Mouse (Mus musculus) heart, embryonic 10.5 days (tissue): ENCODE measurements around the gene Cpm. TPM values are rescaled to one million over a fixed set of nuclear protein-coding genes. Genes with fewer than 3 reads are reported as not detected.
A peak's percentile ranks its signal among the peaks of the same experiment; 100 is the strongest.
"Not testable (repeated sequence)": the region's sequence is repeated elsewhere in the genome, so short reads cannot be mapped to it uniquely, and the experiment has no call there.

ENCODE experiments used
- DNase-seq: peaks from one replicate; pipeline ENCODE4 v3.0.0-alpha.2; 2017; ENCODE audit warnings: low spot score
- H3K27ac ChIP-seq: fragments of 300-500 bp; sonication (generic); 2 replicates; pipeline ENCODE4 v1.5.1; 2016; ENCODE audit warnings: mild to moderate bottlenecking
- H3K27me3 ChIP-seq: fragments of 300-500 bp; sonication (generic); 2 replicates; pipeline ENCODE4 v1.6.1; 2016; ENCODE audit warnings: mild to moderate bottlenecking; ENCODE audit not compliant: poor library complexity, insufficient read depth, severe bottlenecking
- H3K36me3 ChIP-seq: fragments of 300-500 bp; sonication (generic); 2 replicates; pipeline ENCODE4 v1.6.1; 2016; ENCODE audit warnings: mild to moderate bottlenecking, moderate library complexity
- H3K4me1 ChIP-seq: fragments of 300-500 bp; sonication (generic); 2 replicates; pipeline ENCODE4 v1.6.1; 2016; ENCODE audit warnings: mild to moderate bottlenecking
- H3K4me3 ChIP-seq: fragments of 300-500 bp; sonication (generic); 2 replicates; pipeline ENCODE4 v1.5.1; 2016; ENCODE audit warnings: mild to moderate bottlenecking, moderate library complexity
- H3K9me3 ChIP-seq: fragments of 300-500 bp; sonication (generic); 2 replicates; pipeline ENCODE4 v1.6.1; 2016; ENCODE audit warnings: mild to moderate bottlenecking, moderate library complexity
- WGBS: fragments of 180-500 bp; shearing (Covaris S2); methylation state at CpG from one replicate; pipeline ENCODE4 v1.1.7; 2016; 5-methylcytosine and 5-hydroxymethylcytosine counted together
- polyA plus RNA-seq: library from polyadenylated mRNA; unstranded; fragments of >200 nt; fragmentation: Nextera tagmentation; extraction: Ambion mirVana; gene quantifications from 2 replicates; pipeline ENCODE4 v1.2.1, GENCODE M21; 2016

Gene Cpm
- polyA plus RNA-seq, 1 experiment from 2014 or later, result 28.3 TPM

GRCm38 (mm10) chr10:117696827-117697560, 67.7 kb downstream of the Cpm start:
- Histone ChIP-seq H3K27ac (no peak overlapping the region), H3K27me3 (no peaks in the 10 kb centered on the region), H3K4me3 (no peak overlapping the region), H3K9me3 (no peaks in the 10 kb centered on the region), H3K36me3 (peaks cover 96% of the 10 kb centered on the region), H3K4me1 (no peaks in the 10 kb centered on the region)
- DNase-seq, result no peak
- WGBS, result 91% methylated on average over 6 of the region's 6 CpGs

GRCm38 (mm10) chr10:117697561-117698115, 68.3 kb downstream of the Cpm start:
- 91% methylated on average over 3 of the region's 3 CpGs for WGBS
- Histone ChIP-seq H3K27ac (no peak overlapping the region), H3K27me3 (no peaks in the 10 kb centered on the region), H3K9me3 (no peaks in the 10 kb centered on the region), H3K4me3 (no peak overlapping the region), H3K4me1 (no peaks in the 10 kb centered on the region), H3K36me3 (peaks cover 96% of the 10 kb centered on the region)
- no peak for DNase-seq

GRCm38 (mm10) chr10:117698313-117699138, 69.2 kb downstream of the Cpm start:
- 94% methylated on average over 10 of the region's 10 CpGs for WGBS

GRCm38 (mm10) chr10:117699914-117700313, 70.6 kb downstream of the Cpm start:
- 93% methylated on average over 4 of the region's 4 CpGs for WGBS
- DNase-seq, result no peak
- H3K36me3 ChIP-seq, result peaks cover 99% of the 10 kb centered on the region

More at GRCm38 (mm10) chr10:117698313-117699138, 69.2 kb downstream of the Cpm start:
- no peak for DNase-seq
- Histone ChIP-seq H3K9me3 (no peaks in the 10 kb centered on the region), H3K4me1 (no peaks in the 10 kb centered on the region), H3K27me3 (no peaks in the 10 kb centered on the region), H3K27ac (no peak overlapping the region), H3K4me3 (no peak overlapping the region), H3K36me3 (peaks cover 99% of the 10 kb centered on the region)

GRCm38 (mm10) chr10:117700450-117700849, 71.2 kb downstream of the Cpm start:
- DNase-seq, result no peak
- Histone ChIP-seq H3K27ac (no peak overlapping the region), H3K4me1 (no peaks in the 10 kb centered on the region), H3K9me3 (no peaks in the 10 kb centered on the region), H3K27me3 (no peaks in the 10 kb centered on the region), H3K36me3 (peaks cover 99% of the 10 kb centered on the region), H3K4me3 (no peak overlapping the region)
- WGBS, result 79% methylated on average over 1 of the region's 1 CpGs

More at GRCm38 (mm10) chr10:117699914-117700313, 70.6 kb downstream of the Cpm start:
- no peaks in the 10 kb centered on the region for H3K4me1 ChIP-seq
- no peak overlapping the region for H3K27ac ChIP-seq
- H3K9me3 ChIP-seq, result no peaks in the 10 kb centered on the region
- no peaks in the 10 kb centered on the region for H3K27me3 ChIP-seq
- H3K4me3 ChIP-seq, result no peak overlapping the region

GRCm38 (mm10) chr10:117701034-117701829, 71.9 kb downstream of the Cpm start:
- DNase-seq, result peak; percentile 51
- H3K27ac ChIP-seq, result no peak overlapping the region
- WGBS, result 90% methylated on average over 6 of the region's 6 CpGs
- H3K4me1 ChIP-seq, result no peaks in the 10 kb centered on the region
- H3K9me3 ChIP-seq, result no peaks in the 10 kb centered on the region
- no peak overlapping the region for H3K4me3 ChIP-seq
- peaks cover 95% of the 10 kb centered on the region for H3K36me3 ChIP-seq
- no peaks in the 10 kb centered on the region for H3K27me3 ChIP-seq

- no peak for DNase-seq
- H3K36me3 ChIP-seq, result peaks cover 95% of the 10 kb centered on the region
- WGBS, result 91% methylated on average over 6 of the region's 6 CpGs
Observed at GRCm38 (mm10) chr10:117702024-117702833, 72.9 kb downstream of the Cpm start.

GRCm38 (mm10) chr10:117703506-117703905, 74.2 kb downstream of the Cpm start:
- no peak overlapping the region for H3K4me3 ChIP-seq
- peaks cover 4% of the 10 kb centered on the region; the same call in 1 of the 2 replicates for H3K4me1 ChIP-seq
- no peak overlapping the region for H3K27ac ChIP-seq
- no peak for DNase-seq
- WGBS, result 91% methylated on average over 3 of the region's 3 CpGs
- H3K9me3 ChIP-seq, result no peaks in the 10 kb centered on the region
- H3K36me3 ChIP-seq, result peaks cover 94% of the 10 kb centered on the region
- H3K27me3 ChIP-seq, result no peaks in the 10 kb centered on the region

More at GRCm38 (mm10) chr10:117702024-117702833, 72.9 kb downstream of the Cpm start:
- H3K27ac ChIP-seq, result no peak overlapping the region
- peaks cover 4% of the 10 kb centered on the region; the same call in 1 of the 2 replicates for H3K4me1 ChIP-seq
- no peaks in the 10 kb centered on the region for H3K27me3 ChIP-seq
- H3K9me3 ChIP-seq, result no peaks in the 10 kb centered on the region
- H3K4me3 ChIP-seq, result no peak overlapping the region

GRCm38 (mm10) chr10:117704314-117704963, 75.1 kb downstream of the Cpm start:
- not testable (repeated sequence) for H3K4me1 ChIP-seq, H3K27ac ChIP-seq, H3K4me3 ChIP-seq, H3K27me3 ChIP-seq, DNase-seq, H3K9me3 ChIP-seq
- 94% methylated on average over 6 of the region's 6 CpGs for WGBS
- H3K36me3 ChIP-seq, result peaks cover 91% of the 10 kb centered on the region

- Histone ChIP-seq H3K4me3 (no peak overlapping the region), H3K27me3 (no peaks in the 10 kb centered on the region), H3K9me3 (no peaks in the 10 kb centered on the region), H3K36me3 (peaks cover 86% of the 10 kb centered on the region), H3K27ac (no peak overlapping the region), H3K4me1 (peaks cover 8% of the 10 kb centered on the region; the same call in 1 of the 2 replicates)
- no peak for DNase-seq
- WGBS, result 96% methylated on average over 6 of the region's 6 CpGs
Observed at GRCm38 (mm10) chr10:117704964-117705335, 75.7 kb downstream of the Cpm start.

GRCm38 (mm10) chr10:117705806-117706205, 76.5 kb downstream of the Cpm start:
- Histone ChIP-seq H3K4me1 (peaks cover 8% of the 10 kb centered on the region; the same call in 1 of the 2 replicates), H3K9me3 (no peaks in the 10 kb centered on the region), H3K36me3 (peaks cover 78% of the 10 kb centered on the region), H3K27ac (no peak overlapping the region), H3K4me3 (no peak overlapping the region), H3K27me3 (no peaks in the 10 kb centered on the region)
- no peak for DNase-seq
